Mouse (Mus musculus) heart, postnatal 0 days (tissue): Measurements from ENCODE around the gene Tulp1.

Experiments
- CTCF ChIP-seq: IDR thresholded peaks from 2 replicates; pipeline ENCODE4 v1.5.1; 2016; ENCODE audit warnings: antibody characterized with exemption, control low read depth, low read depth
- EP300 ChIP-seq: IDR thresholded peaks from 2 replicates; pipeline ENCODE4 v1.6.1; 2016; ENCODE audit warnings: antibody characterized with exemption, low read depth

DNA sequence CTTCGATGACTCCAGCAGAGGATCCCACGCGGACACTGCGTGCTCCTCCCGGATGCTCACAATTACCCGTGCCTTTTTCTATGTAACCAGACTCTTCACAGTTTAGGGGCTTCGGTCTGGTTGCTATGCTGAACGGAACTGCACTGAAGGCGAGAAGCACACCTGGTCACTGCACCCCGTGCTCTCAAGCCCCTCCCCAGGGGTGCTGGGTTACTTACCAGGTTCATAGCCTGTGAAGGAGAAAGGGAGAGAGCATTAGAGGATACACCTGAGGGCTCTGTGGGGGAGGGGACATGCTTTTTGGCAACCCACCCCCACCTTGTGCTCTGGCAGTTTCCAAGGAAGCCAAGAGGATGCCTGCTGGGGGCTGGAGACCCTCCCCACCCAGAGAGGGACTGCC lies 29.8 kb downstream of the Tulp1 start:
- no peak for TF ChIP-seq CTCF
- TF ChIP-seq EP300 = no peak
